10 mouse cellular contexts compared by ENCODE assay signal in the genomic region with DNA sequence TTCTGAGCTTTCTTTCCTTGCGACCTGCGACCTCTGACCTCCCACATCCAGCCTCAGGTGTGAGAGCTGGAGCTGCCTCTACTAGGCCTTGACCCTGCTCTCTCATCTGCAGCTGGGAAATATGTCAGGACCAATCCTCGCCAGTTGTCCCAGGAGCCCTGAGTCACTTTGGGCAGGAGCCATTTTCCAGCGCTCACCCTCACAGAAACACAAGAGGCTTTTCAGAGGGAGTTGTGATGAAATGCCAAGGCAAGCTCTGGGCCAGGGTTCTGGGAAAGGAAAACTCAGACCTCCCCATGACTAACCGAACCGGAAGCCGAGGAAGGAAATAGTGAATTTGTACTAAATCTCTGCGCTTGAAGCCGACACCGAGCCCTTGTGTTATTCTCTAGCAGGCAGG. TPM values are rescaled to one million over a fixed set of nuclear protein-coding genes. Genes with fewer than 3 reads are reported as not detected.
DNase-seq lines count a peak whose midpoint lies in the region; ATAC-seq lines count a peak whose summit lies in the region.
"Had no signal": no experiment of that assay in that cellular context is flagged by ENCODE, and none has a peak within 500 bp of the region (broad histone marks: within the 10 kb centered on the region; RNA-seq: fewer than 3 reads in every experiment).

No protein-coding gene starts in this region.

- H3K4me1 ChIP-seq in forebrain, embryonic 13.5 days: peaks cover 10% of the 10 kb centered on the region

- H3K27me3 ChIP-seq in forebrain, embryonic 13.5 days: no peaks in the 10 kb centered on the region

- H3K9ac ChIP-seq in forebrain, embryonic 13.5 days: no peak overlapping the region
- H3K9ac ChIP-seq: lung, embryonic 15.5 days had no signal

- ATAC-seq in CD4-positive, CD25-positive, alpha-beta regulatory T cell, adult 4 months: no peak
- no peak for ATAC-seq in forebrain, embryonic 13.5 days
- no peak for ATAC-seq in erythroid progenitor cell, adult 5-6 weeks (replicated peaks; ENCODE audit: low FRiP score, poor library complexity, severe bottlenecking)

- peak; percentile 8 to 16 for DNase-seq in kidney, postnatal 36 days
- DNase-seq in kidney, adult 8-10 months: no peak
- peak; percentile 83 for DNase-seq in adrenal gland, postnatal 10 days
- DNase-seq in heart, adult 9 months (ENCODE audit: low spot score in 2 of 2): peak; percentile 81 to 84
- DNase-seq in lung, postnatal 10 days: peak; percentile 80
- DNase-seq: thymus, adult 18-20 months had no signal

- no peak overlapping the region for H3K4me3 ChIP-seq in forebrain, embryonic 13.5 days
- H3K4me3 ChIP-seq: lung, embryonic 15.5 days had no signal

- no peak overlapping the region for H3K4me2 ChIP-seq in forebrain, embryonic 13.5 days
- H3K4me2 ChIP-seq: lung, embryonic 15.5 days had no signal

- H3K36me3 ChIP-seq in forebrain, embryonic 13.5 days (ENCODE audit: poor library complexity, severe bottlenecking): no peaks in the 10 kb centered on the region
- H3K36me3 ChIP-seq: lung, embryonic 15.5 days had no signal

- H3K27ac ChIP-seq in forebrain, embryonic 13.5 days: no peak overlapping the region
- H3K27ac ChIP-seq: lung, embryonic 15.5 days had no signal

- WGBS in forebrain, embryonic 13.5 days: 89% methylated on average over 10 of the region's 10 CpGs

- no peaks in the 10 kb centered on the region for H3K9me3 ChIP-seq in forebrain, embryonic 13.5 days (replicated peaks)
- H3K9me3 ChIP-seq: lung, embryonic 15.5 days had no signal

RNA-seq across cellular contexts. Expression of a gene that starts 38.2 kb away (rescaled TPM):
- total RNA-seq in adrenal gland, postnatal 10 days (2021): 10 to 100 TPM; 60.1 to 67.6 TPM
- polyA plus RNA-seq in CD4-positive, CD25-positive, alpha-beta regulatory T cell, adult 4 months (2017; shearing (Covaris generic)): 10 to 100 TPM; 18.5 to 18.7 TPM
- 31.1 and 38.6 TPM in 2 replicates for polyA plus RNA-seq in forebrain, embryonic 13.5 days (2015; fragmentation: Nextera tagmentation; extraction: Ambion mirVana)
- 25.2 TPM in 1 of 2 replicates, not detected in the other for total RNA-seq in erythroid progenitor cell, adult 5-6 weeks (2015; ENCODE audit: low replicate concordance)
- total RNA-seq in erythroid progenitor cell, adult 5-6 weeks (2017; ENCODE audit: low replicate concordance): 15.5 TPM in 1 of 2 replicates, not detected in the other

Comparison
In these comparisons a context has a peak if more than half of its experiments do, and no peak if none do; other contexts are left out.
1. DNase-seq: peak in kidney, postnatal 36 days (2 of 2), adrenal gland, postnatal 10 days (single experiment), heart, adult 9 months (2 of 2) and lung, postnatal 10 days (single experiment); none in kidney, adult 8-10 months (0 of 2).